Mouse (Mus musculus): ENCODE data around the gene S1pr5. TPM values are rescaled to one million over a fixed set of nuclear protein-coding genes. Genes with fewer than 3 reads are reported as not detected.

Gene S1pr5
- polyA plus RNA-seq, 1 experiment from 2014 or later, result 2.0 TPM

DNA sequence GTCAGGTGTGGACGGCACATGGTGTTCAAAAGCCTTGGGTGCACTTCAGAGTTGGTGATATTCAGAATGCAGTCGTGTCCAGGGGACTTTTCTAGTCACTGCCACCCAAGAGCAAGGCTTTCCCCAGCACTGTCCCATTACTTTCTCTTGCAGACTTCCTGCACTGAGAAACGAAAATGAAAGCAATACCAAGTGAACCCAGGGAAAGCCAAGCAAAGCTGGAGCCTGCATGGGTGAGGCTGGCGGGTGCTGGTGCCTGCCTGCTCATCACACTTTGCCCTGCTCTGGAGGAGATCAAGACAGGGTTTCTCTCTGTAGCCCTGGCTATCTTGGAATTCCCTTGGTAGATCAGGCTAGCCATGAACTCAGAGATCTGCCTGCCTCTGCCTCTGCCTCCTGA, 12.9 kb downstream of the S1pr5 start:
- Histone ChIP-seq H3K9ac (ENCODE audit: low read length) (0 out of 2 replicates have a peak overlapping the region, but pooled peaks have one; percentile 10), H3K4me1 (ENCODE audit: control insufficient read depth, insufficient read depth, low read length) (peaks cover 16% of the 10 kb centered on the region), H3K9me3 (replicated peaks; ENCODE audit: control insufficient read depth, low read length) (no peaks in the 10 kb centered on the region), H3K27me3 (ENCODE audit: control insufficient read depth, insufficient read depth, low read length) (no peaks in the 10 kb centered on the region), H3K27ac (ENCODE audit: low read length) (no peak overlapping the region), H3K36me3 (ENCODE audit: control insufficient read depth, insufficient read depth, low read length) (peaks cover 16% of the 10 kb centered on the region), H3K4me2 (ENCODE audit: low read depth, low read length) (no peak overlapping the region), H3K4me3 (replicated peaks; ENCODE audit: low read length) (no peak overlapping the region)
- 86% methylated on average over 4 of the region's 4 CpGs for WGBS
- ATAC-seq (ENCODE audit: insufficient read depth, low FRiP score), result no peak

GRCm38 (mm10) chr9:21233805-21234204, 14.4 kb downstream of the S1pr5 start:
- H3K9ac ChIP-seq (ENCODE audit: low read length), result no peak overlapping the region
- no peaks in the 10 kb centered on the region for H3K27me3 ChIP-seq (ENCODE audit: control insufficient read depth, insufficient read depth, low read length)
- ATAC-seq (ENCODE audit: insufficient read depth, low FRiP score), result no peak
- H3K4me1 ChIP-seq (ENCODE audit: control insufficient read depth, insufficient read depth, low read length), result peaks cover 12% of the 10 kb centered on the region
- no peak overlapping the region for H3K27ac ChIP-seq (ENCODE audit: low read length)
- no peak overlapping the region for H3K4me3 ChIP-seq (replicated peaks; ENCODE audit: low read length)
- no peaks in the 10 kb centered on the region for H3K9me3 ChIP-seq (replicated peaks; ENCODE audit: control insufficient read depth, low read length)
- 85% methylated on average over 28 of the region's 28 CpGs for WGBS
- peaks cover 21% of the 10 kb centered on the region for H3K36me3 ChIP-seq (ENCODE audit: control insufficient read depth, insufficient read depth, low read length)
- H3K4me2 ChIP-seq (ENCODE audit: low read depth, low read length), result no peak overlapping the region

- 91% methylated on average over 29 of the region's 29 CpGs for WGBS
- Histone ChIP-seq H3K36me3 (ENCODE audit: control insufficient read depth, insufficient read depth, low read length) (peaks cover 21% of the 10 kb centered on the region), H3K9ac (ENCODE audit: low read length) (no peak overlapping the region), H3K4me1 (ENCODE audit: control insufficient read depth, insufficient read depth, low read length) (peaks cover 12% of the 10 kb centered on the region), H3K27me3 (ENCODE audit: control insufficient read depth, insufficient read depth, low read length) (no peaks in the 10 kb centered on the region), H3K9me3 (replicated peaks; ENCODE audit: control insufficient read depth, low read length) (no peaks in the 10 kb centered on the region), H3K4me2 (ENCODE audit: low read depth, low read length) (no peak overlapping the region), H3K4me3 (replicated peaks; ENCODE audit: low read length) (no peak overlapping the region), H3K27ac (ENCODE audit: low read length) (no peak overlapping the region)
- no peak for ATAC-seq (ENCODE audit: insufficient read depth, low FRiP score)
Observed at GRCm38 (mm10) chr9:21233366-21233765, 14.9 kb downstream of the S1pr5 start.

- Histone ChIP-seq H3K4me3 (replicated peaks; ENCODE audit: low read length) (no peak overlapping the region), H3K4me1 (ENCODE audit: control insufficient read depth, insufficient read depth, low read length) (peaks cover 11% of the 10 kb centered on the region), H3K4me2 (ENCODE audit: low read depth, low read length) (no peak overlapping the region), H3K27ac (ENCODE audit: low read length) (no peak overlapping the region), H3K9me3 (replicated peaks; ENCODE audit: control insufficient read depth, low read length) (no peaks in the 10 kb centered on the region), H3K9ac (ENCODE audit: low read length) (no peak overlapping the region), H3K27me3 (ENCODE audit: control insufficient read depth, insufficient read depth, low read length) (no peaks in the 10 kb centered on the region), H3K36me3 (ENCODE audit: control insufficient read depth, insufficient read depth, low read length) (peaks cover 21% of the 10 kb centered on the region)
- 89% methylated on average over 5 of the region's 5 CpGs for WGBS
- no peak for ATAC-seq (ENCODE audit: insufficient read depth, low FRiP score)
Observed at GRCm38 (mm10) chr9:21232867-21233266, 15.4 kb downstream of the S1pr5 start.

- no peak overlapping the region for H3K27ac ChIP-seq (ENCODE audit: low read length)
- 49% methylated on average over 23 of the region's 23 CpGs for WGBS
- no peaks in the 10 kb centered on the region for H3K9me3 ChIP-seq (replicated peaks; ENCODE audit: control insufficient read depth, low read length)
Observed at GRCm38 (mm10) chr9:21231551-21231950, 16.7 kb downstream of the S1pr5 start.

GRCm38 (mm10) chr9:21227342-21227741, 20.9 kb downstream of the S1pr5 start:
- Histone ChIP-seq H3K9me3 (replicated peaks; ENCODE audit: control insufficient read depth, low read length) (no peaks in the 10 kb centered on the region), H3K27ac (ENCODE audit: low read length) (peak overlapping the region; percentile 16; the same call in 1 of the 2 replicates), H3K9ac (ENCODE audit: low read length) (peak overlapping the region; percentile 64), H3K27me3 (ENCODE audit: control insufficient read depth, insufficient read depth, low read length) (no peaks in the 10 kb centered on the region), H3K4me3 (replicated peaks; ENCODE audit: low read length) (peak overlapping the region; percentile 42), H3K4me2 (ENCODE audit: low read depth, low read length) (peak overlapping the region; percentile 50), H3K4me1 (ENCODE audit: control insufficient read depth, insufficient read depth, low read length) (0 out of 2 replicates have a peak, but pooled peaks cover 3% of the 10 kb centered on the region), H3K36me3 (ENCODE audit: control insufficient read depth, insufficient read depth, low read length) (peaks cover 11% of the 10 kb centered on the region)
- WGBS, result 12% methylated on average over 16 of the region's 16 CpGs
- peak; percentile 54; the same call in 1 of the 2 replicates for ATAC-seq (ENCODE audit: insufficient read depth, low FRiP score)

More at GRCm38 (mm10) chr9:21231551-21231950, 16.7 kb downstream of the S1pr5 start:
- H3K27me3 ChIP-seq (ENCODE audit: control insufficient read depth, insufficient read depth, low read length), result no peaks in the 10 kb centered on the region
- no peak overlapping the region for H3K9ac ChIP-seq (ENCODE audit: low read length)
- peaks cover 3% of the 10 kb centered on the region; the same call in 1 of the 2 replicates for H3K4me1 ChIP-seq (ENCODE audit: control insufficient read depth, insufficient read depth, low read length)
- peaks cover 21% of the 10 kb centered on the region for H3K36me3 ChIP-seq (ENCODE audit: control insufficient read depth, insufficient read depth, low read length)
- no peak overlapping the region for H3K4me3 ChIP-seq (replicated peaks; ENCODE audit: low read length)
- no peak overlapping the region for H3K4me2 ChIP-seq (ENCODE audit: low read depth, low read length)
- ATAC-seq (ENCODE audit: insufficient read depth, low FRiP score), result no peak

- WGBS, result 7% methylated on average over 7 of the region's 7 CpGs
Observed at GRCm38 (mm10) chr9:21225415-21225758, 22.9 kb downstream of the S1pr5 start.

GRCm38 (mm10) chr9:21224576-21225414, 23.4 kb downstream of the S1pr5 start:
- Histone ChIP-seq H3K9ac (ENCODE audit: low read length) (peak overlapping the region; percentile 66), H3K9me3 (replicated peaks; ENCODE audit: control insufficient read depth, low read length) (no peaks in the 10 kb centered on the region), H3K36me3 (ENCODE audit: control insufficient read depth, insufficient read depth, low read length) (0 out of 2 replicates have a peak, but pooled peaks cover 5% of the 10 kb centered on the region), H3K4me3 (replicated peaks; ENCODE audit: low read length) (peak overlapping the region; percentile 48), H3K27ac (ENCODE audit: low read length) (peak overlapping the region; percentile 76), H3K4me2 (ENCODE audit: low read depth, low read length) (peak overlapping the region; percentile 60), H3K27me3 (ENCODE audit: control insufficient read depth, insufficient read depth, low read length) (no peaks in the 10 kb centered on the region), H3K4me1 (ENCODE audit: control insufficient read depth, insufficient read depth, low read length) (0 out of 2 replicates have a peak, but pooled peaks cover 7% of the 10 kb centered on the region)
- peak; percentile 69 for ATAC-seq (ENCODE audit: insufficient read depth, low FRiP score)
- 20% methylated on average over 26 of the region's 26 CpGs for WGBS

More at GRCm38 (mm10) chr9:21225415-21225758, 22.9 kb downstream of the S1pr5 start:
- H3K4me3 ChIP-seq (replicated peaks; ENCODE audit: low read length), result peak overlapping the region; percentile 48
- H3K36me3 ChIP-seq (ENCODE audit: control insufficient read depth, insufficient read depth, low read length), result 0 out of 2 replicates have a peak, but pooled peaks cover 5% of the 10 kb centered on the region
- H3K4me2 ChIP-seq (ENCODE audit: low read depth, low read length), result peak overlapping the region; percentile 60
- H3K9ac ChIP-seq (ENCODE audit: low read length), result peak overlapping the region; percentile 66; the same call in 1 of the 2 replicates
- ATAC-seq (ENCODE audit: insufficient read depth, low FRiP score), result 0 out of 2 replicates have a peak, but pooled peaks have one; percentile 1
- no peaks in the 10 kb centered on the region for H3K27me3 ChIP-seq (ENCODE audit: control insufficient read depth, insufficient read depth, low read length)
- H3K27ac ChIP-seq (ENCODE audit: low read length), result peak overlapping the region; percentile 76
- no peaks in the 10 kb centered on the region for H3K9me3 ChIP-seq (replicated peaks; ENCODE audit: control insufficient read depth, low read length)
- H3K4me1 ChIP-seq (ENCODE audit: control insufficient read depth, insufficient read depth, low read length), result 0 out of 2 replicates have a peak, but pooled peaks cover 7% of the 10 kb centered on the region

DNA sequence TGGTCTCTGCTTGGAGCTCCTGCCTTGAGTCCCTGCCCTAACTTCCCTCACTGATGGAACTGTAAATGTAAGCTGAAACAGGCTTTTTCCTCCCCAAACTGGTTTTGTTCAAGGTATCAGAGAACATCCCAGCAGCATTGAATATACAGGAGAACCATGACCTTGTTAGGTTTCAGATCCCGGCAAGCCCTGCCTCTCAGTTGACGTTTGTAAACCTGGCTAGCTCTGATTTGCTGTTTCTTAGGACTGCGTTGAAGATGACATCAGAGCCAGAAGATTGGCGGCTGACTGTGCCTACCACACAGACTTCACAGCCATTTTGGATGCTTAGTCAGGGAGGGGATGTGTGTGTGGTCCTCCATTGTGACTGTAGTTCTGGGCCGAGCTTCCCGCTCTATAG, 24.3 kb downstream of the S1pr5 start:
- Histone ChIP-seq H3K4me3 (replicated peaks; ENCODE audit: low read length) (no peak overlapping the region), H3K27ac (ENCODE audit: low read length) (no peak overlapping the region), H3K27me3 (ENCODE audit: control insufficient read depth, insufficient read depth, low read length) (no peaks in the 10 kb centered on the region), H3K4me2 (ENCODE audit: low read depth, low read length) (no peak overlapping the region), H3K4me1 (ENCODE audit: control insufficient read depth, insufficient read depth, low read length) (0 out of 2 replicates have a peak, but pooled peaks cover 7% of the 10 kb centered on the region), H3K36me3 (ENCODE audit: control insufficient read depth, insufficient read depth, low read length) (no peaks in the 10 kb centered on the region), H3K9me3 (replicated peaks; ENCODE audit: control insufficient read depth, low read length) (no peaks in the 10 kb centered on the region), H3K9ac (ENCODE audit: low read length) (no peak overlapping the region)
- ATAC-seq (ENCODE audit: insufficient read depth, low FRiP score), result no peak
- WGBS, result 87% methylated on average over 6 of the region's 6 CpGs
